Mouse (Mus musculus) liver, embryonic 14.5 days (tissue): Measurements from ENCODE around the gene Zfp239. TPM values are rescaled to one million over a fixed set of nuclear protein-coding genes. Genes with fewer than 3 reads are reported as not detected.

ENCODE experiments used
- ATAC-seq: fragments of 200-750 bp; cut with Nextera tagmentation; 2 replicates; pipeline ENCODE4 v1.8.0; 2017; ENCODE audit warnings: moderate number of reproducible peaks, mild to moderate bottlenecking, moderate library complexity; ENCODE audit not compliant: insufficient read depth
- DNase-seq, 3 experiments: peaks; one replicate each; pipeline ENCODE4 v3.0.0-alpha.2; 2012 to 2013; ENCODE audit warnings: low read depth in 3 of 3, low spot score in 3 of 3
- H3K27ac ChIP-seq: fragments of 300-500 bp; sonication (generic); 2 replicates; pipeline ENCODE4 v1.5.1; 2014; ENCODE audit warnings: moderate library complexity, mild to moderate bottlenecking, control low read depth, inconsistent platforms
- H3K27me3 ChIP-seq: fragments of 300-500 bp; sonication (generic); 2 replicates; pipeline ENCODE4 v1.6.1; 2014; ENCODE audit warnings: mild to moderate bottlenecking, low read length, moderate library complexity; ENCODE audit not compliant: control insufficient read depth, insufficient read depth
- H3K36me3 ChIP-seq: fragments of 300-500 bp; sonication (generic); replicated peaks from 2 replicates; pipeline ENCODE4 v1.6.1; 2014; ENCODE audit warnings: low read depth; ENCODE audit not compliant: control insufficient read depth, insufficient read depth
- H3K4me1 ChIP-seq, 2 experiments: fragments of 200-500 bp in 1 of 2; fragments of 300-500 bp in 1 of 2; sonication (generic) in 1 of 2; replicated peaks; 2 replicates each; pipeline ENCODE4 v1.6.1; 2012 to 2014; ENCODE audit warnings: antibody characterized with exemption in 1 of 2, inconsistent platforms in 1 of 2, low read length in 1 of 2; ENCODE audit not compliant: control insufficient read depth in 2 of 2, insufficient read depth in 2 of 2
- H3K4me2 ChIP-seq: fragments of 300-500 bp; sonication (generic); 2 replicates; pipeline ENCODE4 v1.6.1; 2014; ENCODE audit warnings: low read depth, mild to moderate bottlenecking, control low read depth, moderate library complexity
- H3K4me3 ChIP-seq, 2 experiments: fragments of 200-500 bp in 1 of 2; fragments of 300-500 bp in 1 of 2; sonication (generic) in 1 of 2; 2 replicates each; pipeline ENCODE4 v1.5.1; 2012 to 2014; ENCODE audit warnings: low read depth in 2 of 2, low read length in 2 of 2, mild to moderate bottlenecking in 2 of 2, control low read depth in 1 of 2, inconsistent platforms in 1 of 2, moderate library complexity in 1 of 2; ENCODE audit not compliant: insufficient read depth in 1 of 2
- H3K9ac ChIP-seq: fragments of 300-500 bp; sonication (generic); replicated peaks from 2 replicates; pipeline ENCODE4 v1.6.1; 2014; ENCODE audit warnings: mild to moderate bottlenecking, control low read depth, moderate library complexity
- H3K9me3 ChIP-seq: fragments of 300-500 bp; sonication (generic); 2 replicates; pipeline ENCODE4 v1.6.1; 2016; ENCODE audit warnings: low read length, mixed read lengths; ENCODE audit not compliant: control insufficient read depth
- CTCF ChIP-seq: IDR thresholded peaks from 2 replicates; pipeline ENCODE4 v1.5.1; 2016; ENCODE audit warnings: antibody characterized with exemption, low read depth, control low read depth
- EP300 ChIP-seq: IDR thresholded peaks from 2 replicates; pipeline ENCODE4 v1.6.1; 2016; ENCODE audit warnings: antibody characterized with exemption, low read depth
- WGBS: fragments of 180-500 bp; shearing (Covaris S2); extraction: QIAGEN DNeasy Blood & Tissue Kit; methylation state at CpG from one replicate; pipeline ENCODE4 v1.1.7; 2014; ENCODE audit not compliant: insufficient replicate concordance; 5-methylcytosine and 5-hydroxymethylcytosine counted together
- polyA plus RNA-seq, 2 experiments: library from polyadenylated mRNA; depleted of rRNA in 1 of 2; stranded (reverse) in 1 of 2; unstranded in 1 of 2; fragments of >200 nt; fragmentation: Nextera tagmentation in 1 of 2; extraction: Ambion mirVana in 1 of 2; gene quantifications; 2 replicates each; pipeline versions ENCODE4 v1.2.1 to v1.2.3; 2012 to 2014

The Zfp239 gene
- polyA plus RNA-seq, 2 experiments, result 2.0 to 2.9 TPM

- Histone ChIP-seq H3K4me3 (peak overlapping the region; percentile 84 to 93), H3K27me3 (no peaks in the 10 kb centered on the region), H3K27ac (peak overlapping the region; percentile 97), H3K4me2 (peak overlapping the region; percentile 88), H3K36me3 (peaks cover 49% of the 10 kb centered on the region), H3K9ac (peak overlapping the region; percentile 97), H3K9me3 (no peaks in the 10 kb centered on the region), H3K4me1 (peaks cover 36 to 41% of the 10 kb centered on the region in 2 experiments)
- DNase-seq (no peak), ATAC-seq (no peak)
- no peak for TF ChIP-seq EP300
- TF ChIP-seq CTCF, result no peak
- 35% methylated on average over 5 of the region's 5 CpGs for WGBS
Observed at GRCm38 (mm10) chr6:117918043-117918442, 56.1 kb downstream of the Zfp239 start.

- ATAC-seq (no peak), DNase-seq (peak in 2 of 3 experiments; percentile 61 to 74)
- Histone ChIP-seq H3K9me3 (no peaks in the 10 kb centered on the region), H3K36me3 (peaks cover 60% of the 10 kb centered on the region), H3K4me2 (peak overlapping the region; percentile 88), H3K27me3 (no peaks in the 10 kb centered on the region), H3K4me3 (peak overlapping the region in 1 of 2 experiments; percentile 93; a peak in 1 of 4 replicates), H3K4me1 (peaks cover 17 to 25% of the 10 kb centered on the region in 2 experiments), H3K9ac (peak overlapping the region; percentile 51), H3K27ac (peak overlapping the region; percentile 60)
- WGBS, result 43% methylated on average over 3 of the region's 3 CpGs
- TF ChIP-seq CTCF (peak; percentile 88), EP300 (no peak)
Observed at GRCm38 (mm10) chr6:117920659-117921640, 59.0 kb downstream of the Zfp239 start.

- Histone ChIP-seq H3K9ac (no peak overlapping the region), H3K36me3 (peaks cover 71% of the 10 kb centered on the region), H3K4me2 (no peak overlapping the region), H3K9me3 (no peaks in the 10 kb centered on the region), H3K4me3 (no peak overlapping the region), H3K27ac (no peak overlapping the region), H3K27me3 (no peaks in the 10 kb centered on the region), H3K4me1 (peaks cover 17 to 21% of the 10 kb centered on the region in 2 experiments)
- no peak for ATAC-seq
- WGBS, result 75% methylated on average over 3 of the region's 3 CpGs
- DNase-seq, result no peak
- TF ChIP-seq EP300 (no peak), CTCF (no peak)
Observed at GRCm38 (mm10) chr6:117922041-117922440, 60.1 kb downstream of the Zfp239 start.

Other genes with a start within 250 kb of the Zfp239 start
- gene Zfp637, start 20.9 kb upstream of the Zfp239 start, polyA plus RNA-seq (2012; rRNA removed), result 13.5 and 15.0 TPM in 2 replicates
- 30.3 and 32.4 TPM in 2 replicates for gene Zfp637, start 20.9 kb upstream of the Zfp239 start, polyA plus RNA-seq (2014; fragmentation: Nextera tagmentation; extraction: Ambion mirVana)
- gene Hnrnpf, start 38.2 kb downstream of the Zfp239 start, polyA plus RNA-seq (2012; rRNA removed), result 222 and 368 TPM in 2 replicates
- gene Hnrnpf, start 38.2 kb downstream of the Zfp239 start, polyA plus RNA-seq (2014; fragmentation: Nextera tagmentation; extraction: Ambion mirVana), result 457 and 507 TPM in 2 replicates
- gene Fxyd4, start 75.6 kb downstream of the Zfp239 start, polyA plus RNA-seq (2012; rRNA removed), result not detected in 2 replicates
- not detected in 2 replicates for gene Fxyd4, start 75.6 kb downstream of the Zfp239 start, polyA plus RNA-seq (2014; fragmentation: Nextera tagmentation; extraction: Ambion mirVana)
- 0.04 TPM in 2 replicates for gene Rasgef1a, start 149.3 kb downstream of the Zfp239 start, polyA plus RNA-seq (2012; rRNA removed)
- gene Rasgef1a, start 149.3 kb downstream of the Zfp239 start, polyA plus RNA-seq (2014; fragmentation: Nextera tagmentation; extraction: Ambion mirVana), result not detected in 2 replicates